Mouse (Mus musculus): ENCODE measurements at regions not wholly inside any gene's neighbourhood (a gene's known extent, or its start where the extent isn't known, plus 50 kb on each side); places are given as distances from the start of the nearest gene placed in this dataset.

DNA sequence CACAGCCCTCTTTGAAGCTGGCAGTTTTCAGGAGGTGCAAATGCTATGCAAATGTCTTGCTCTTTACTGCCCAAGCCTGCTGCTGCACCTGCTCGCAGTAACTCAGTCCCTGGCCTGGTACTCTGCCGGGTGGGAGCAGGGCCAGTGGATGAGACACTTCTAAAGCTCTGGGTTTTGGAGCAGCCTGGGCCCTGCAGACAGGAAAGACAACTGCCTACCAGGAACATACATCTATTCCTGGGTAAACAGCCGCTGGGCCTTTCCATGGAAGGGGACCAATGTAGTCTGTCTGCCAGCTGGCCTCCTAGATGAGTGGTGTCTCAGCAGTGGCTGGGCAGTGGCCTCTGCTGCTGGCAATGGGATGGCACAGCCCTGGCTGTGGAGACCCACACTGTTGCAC is 326.5 kb downstream of the Ptpru start:
- TF ChIP-seq CTCF (IDR thresholded peaks at IDR 0.05; ENCODE audit: borderline replicate concordance, insufficient read depth, low read depth, low read length) (no peak), POLR2A (IDR thresholded peaks at IDR 0.05; ENCODE audit: borderline replicate concordance, insufficient read depth, low read length) (no peak)
- peak in 1 of 2 experiments; percentile 14 for DNase-seq
- WGBS: 38% methylated on average over 3 of the region's 3 CpGs
- no peaks in the 10 kb centered on the region for H3K4me1 ChIP-seq (ENCODE audit: control insufficient read depth, insufficient read depth, low read length)
- no peak overlapping the region for H3K27ac ChIP-seq (ENCODE audit: insufficient read depth, low read length)
- H3K4me3 ChIP-seq (replicated peaks; ENCODE audit: insufficient read depth, low read depth, low read length): no peak overlapping the region
- H3K27me3 ChIP-seq (ENCODE audit: control insufficient read depth, insufficient read depth, low read length): no peaks in the 10 kb centered on the region

DNA sequence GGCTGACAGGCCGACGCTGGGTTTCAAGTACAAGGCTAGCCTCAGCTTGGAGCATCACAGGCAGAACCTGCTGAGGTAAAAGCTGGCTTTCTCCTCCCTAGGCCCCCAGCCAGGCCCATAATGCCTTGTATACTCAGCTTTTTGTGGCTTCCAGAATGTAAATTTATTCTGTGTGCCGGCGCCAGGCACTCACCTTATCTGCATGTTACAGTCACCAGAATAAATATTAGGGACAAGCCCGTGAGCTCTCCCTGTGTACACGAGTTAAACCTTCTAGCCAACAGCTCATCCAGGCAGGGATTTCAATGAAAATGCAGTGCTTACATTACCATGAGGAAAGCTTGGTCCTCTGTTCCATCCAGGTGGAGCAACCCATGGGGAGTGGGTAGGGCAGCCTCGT is 325.3 kb downstream of the Ptpru start:
- WGBS: 78% methylated on average over 7 of the region's 7 CpGs
- no peak for TF ChIP-seq POLR2A (IDR thresholded peaks at IDR 0.05; ENCODE audit: borderline replicate concordance, insufficient read depth, low read length)
- TF ChIP-seq CTCF (IDR thresholded peaks at IDR 0.05; ENCODE audit: borderline replicate concordance, insufficient read depth, low read depth, low read length): no peak

DNA sequence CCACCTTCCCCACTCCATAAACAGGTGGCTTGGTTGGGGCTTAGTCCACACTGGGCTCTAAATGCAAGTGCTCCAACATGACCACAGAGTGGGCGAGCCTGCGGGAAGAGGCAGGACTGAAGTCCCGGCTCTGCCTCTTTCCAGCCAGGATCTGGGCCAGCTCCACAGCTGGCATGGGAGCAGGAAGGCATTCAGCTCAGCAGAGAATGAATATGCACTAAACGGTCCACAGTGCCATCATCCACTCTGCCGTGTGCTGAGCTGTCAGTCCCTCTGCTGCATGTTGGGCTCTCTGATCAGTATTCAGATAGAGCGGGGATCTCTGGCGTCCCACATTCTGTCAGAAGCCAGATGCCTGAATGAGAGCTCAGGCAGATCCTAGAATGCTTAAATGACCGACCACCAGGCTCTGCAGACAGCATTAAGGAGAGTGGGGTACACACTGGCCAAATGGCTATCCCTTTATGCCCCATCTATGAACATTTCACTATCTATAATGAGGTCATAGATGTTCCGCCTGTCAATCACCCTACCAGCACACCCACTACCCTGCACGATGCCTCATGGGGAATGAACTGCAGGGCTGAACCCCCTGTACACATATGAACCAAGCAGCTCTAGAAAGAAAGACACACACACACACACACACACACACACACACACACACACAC is 317.3 kb downstream of the Ptpru start:
- H3K27me3 ChIP-seq (ENCODE audit: control insufficient read depth, insufficient read depth, low read length): no peaks in the 10 kb centered on the region
- no peak overlapping the region for H3K27ac ChIP-seq (ENCODE audit: insufficient read depth, low read length)
- H3K4me1 ChIP-seq (ENCODE audit: control insufficient read depth, insufficient read depth, low read length): no peaks in the 10 kb centered on the region
- no peak overlapping the region for H3K4me3 ChIP-seq (replicated peaks; ENCODE audit: insufficient read depth, low read depth, low read length)
- WGBS: 41% methylated on average over 10 of the region's 10 CpGs
- DNase-seq: no peak
- TF ChIP-seq CTCF (IDR thresholded peaks at IDR 0.05; ENCODE audit: borderline replicate concordance, insufficient read depth, low read depth, low read length) (no peak), POLR2A (IDR thresholded peaks at IDR 0.05; ENCODE audit: borderline replicate concordance, insufficient read depth, low read length) (no peak)

More for the DNA sequence above, 325.3 kb downstream of the Ptpru start:
- H3K27ac ChIP-seq (ENCODE audit: insufficient read depth, low read length): no peak overlapping the region
- H3K27me3 ChIP-seq (ENCODE audit: control insufficient read depth, insufficient read depth, low read length): no peaks in the 10 kb centered on the region
- no peaks in the 10 kb centered on the region for H3K4me1 ChIP-seq (ENCODE audit: control insufficient read depth, insufficient read depth, low read length)
- no peak for DNase-seq
- no peak overlapping the region for H3K4me3 ChIP-seq (replicated peaks; ENCODE audit: insufficient read depth, low read depth, low read length)

DNA sequence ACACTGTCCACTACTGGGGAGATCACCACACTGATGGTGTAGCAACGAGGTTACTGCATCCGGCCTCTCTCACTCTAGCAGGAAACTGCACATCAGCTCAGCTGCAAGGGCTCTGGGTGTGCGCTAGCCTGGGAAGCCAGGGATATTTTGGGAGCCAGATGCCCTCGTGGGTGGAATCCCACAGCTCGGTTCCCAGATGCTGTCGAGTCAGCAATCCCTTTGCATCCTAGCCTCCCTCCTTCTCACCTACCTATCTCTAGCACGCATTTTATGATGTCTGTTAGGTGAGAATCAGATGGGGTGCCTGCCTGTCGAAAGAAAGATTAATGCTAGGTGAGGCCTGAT is 316.8 kb downstream of the Ptpru start:
- no peak overlapping the region for H3K4me3 ChIP-seq (replicated peaks; ENCODE audit: insufficient read depth, low read depth, low read length)
- no peaks in the 10 kb centered on the region for H3K27me3 ChIP-seq (ENCODE audit: control insufficient read depth, insufficient read depth, low read length)
- WGBS: 75% methylated on average over 8 of the region's 8 CpGs
- H3K4me1 ChIP-seq (ENCODE audit: control insufficient read depth, insufficient read depth, low read length): no peaks in the 10 kb centered on the region
- TF ChIP-seq CTCF (IDR thresholded peaks at IDR 0.05; ENCODE audit: borderline replicate concordance, insufficient read depth, low read depth, low read length): no peak
- TF ChIP-seq POLR2A (IDR thresholded peaks at IDR 0.05; ENCODE audit: borderline replicate concordance, insufficient read depth, low read length): no peak
- no peak overlapping the region for H3K27ac ChIP-seq (ENCODE audit: insufficient read depth, low read length)
- DNase-seq: no peak

DNA sequence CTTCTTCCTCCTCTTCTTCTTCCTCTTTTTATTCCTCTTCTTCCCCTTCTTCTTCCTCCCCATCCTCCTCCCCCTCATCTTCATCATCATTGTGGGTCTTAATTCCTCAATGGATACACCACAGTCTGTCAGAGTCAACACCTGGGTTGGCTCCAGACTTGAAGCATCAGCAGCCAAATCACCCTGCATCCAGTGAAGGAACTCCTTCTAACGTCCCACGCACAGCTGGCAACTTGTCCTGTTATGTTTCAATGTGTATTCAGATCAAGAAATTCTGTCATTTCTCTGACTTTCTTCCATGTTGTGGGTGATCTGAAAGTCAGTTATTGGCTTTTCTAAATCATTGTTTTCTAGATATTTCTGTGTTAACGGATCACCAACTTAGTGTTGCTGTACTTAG is 312.9 kb downstream of the Ptpru start:
- TF ChIP-seq CTCF (IDR thresholded peaks at IDR 0.05; ENCODE audit: borderline replicate concordance, insufficient read depth, low read depth, low read length) (no peak), POLR2A (IDR thresholded peaks at IDR 0.05; ENCODE audit: borderline replicate concordance, insufficient read depth, low read length) (no peak)
- no peaks in the 10 kb centered on the region for H3K4me1 ChIP-seq (ENCODE audit: control insufficient read depth, insufficient read depth, low read length)
- no peak overlapping the region for H3K4me3 ChIP-seq (replicated peaks; ENCODE audit: insufficient read depth, low read depth, low read length)
- no peak for DNase-seq
- H3K27ac ChIP-seq (ENCODE audit: insufficient read depth, low read length): no peak overlapping the region
- 65% methylated on average over 3 of the region's 3 CpGs for WGBS
- H3K27me3 ChIP-seq (ENCODE audit: control insufficient read depth, insufficient read depth, low read length): no peaks in the 10 kb centered on the region

DNA sequence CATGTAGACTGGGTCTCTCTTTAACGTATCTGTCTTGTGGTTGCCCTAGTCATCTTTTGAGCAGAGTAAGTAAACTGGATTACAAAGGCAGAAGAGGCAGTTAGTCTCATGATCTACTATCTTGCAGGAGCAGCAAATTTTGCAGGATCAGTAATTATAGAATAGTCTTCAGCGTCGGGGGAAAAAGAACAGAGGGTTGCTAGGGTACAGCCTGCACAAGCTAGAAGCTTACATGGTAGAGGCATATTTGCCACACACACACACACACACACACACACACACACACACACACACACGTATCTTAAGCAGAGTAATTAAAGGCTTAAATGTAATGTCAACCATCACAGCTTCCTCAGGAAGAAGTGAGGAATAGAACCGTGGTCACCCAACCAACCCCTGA is 307.6 kb downstream of the Ptpru start:
- WGBS: 79% methylated on average over 5 of the region's 5 CpGs
- no peak for DNase-seq
- no peaks in the 10 kb centered on the region for H3K4me1 ChIP-seq (ENCODE audit: control insufficient read depth, insufficient read depth, low read length)
- H3K4me3 ChIP-seq (replicated peaks; ENCODE audit: insufficient read depth, low read depth, low read length): no peak overlapping the region
- TF ChIP-seq POLR2A (IDR thresholded peaks at IDR 0.05; ENCODE audit: borderline replicate concordance, insufficient read depth, low read length) (no peak), CTCF (IDR thresholded peaks at IDR 0.05; ENCODE audit: borderline replicate concordance, insufficient read depth, low read depth, low read length) (no peak)
- no peaks in the 10 kb centered on the region for H3K27me3 ChIP-seq (ENCODE audit: control insufficient read depth, insufficient read depth, low read length)
- H3K27ac ChIP-seq (ENCODE audit: insufficient read depth, low read length): no peak overlapping the region

DNA sequence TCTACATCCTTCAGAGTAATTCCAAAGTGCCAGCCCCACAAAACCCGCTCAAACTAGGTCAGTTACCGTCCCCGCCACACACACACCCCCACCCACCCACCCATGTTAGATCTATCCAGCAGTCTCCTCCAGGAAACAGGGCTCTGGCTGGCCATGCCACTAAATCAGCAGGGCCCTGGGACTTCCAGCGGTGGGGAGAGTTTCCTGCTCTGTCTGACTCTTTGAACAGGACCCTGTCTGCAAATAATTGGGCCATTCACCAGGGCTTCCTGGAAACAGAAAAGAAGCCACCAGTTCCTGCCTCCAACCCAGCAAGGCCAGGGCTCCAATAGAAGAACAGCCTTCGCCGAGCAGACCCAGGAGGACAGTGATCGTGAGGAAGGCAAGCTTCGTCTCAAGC is 307.1 kb downstream of the Ptpru start:
- Histone ChIP-seq H3K4me1 (ENCODE audit: control insufficient read depth, insufficient read depth, low read length) (no peaks in the 10 kb centered on the region), H3K4me3 (replicated peaks; ENCODE audit: insufficient read depth, low read depth, low read length) (no peak overlapping the region), H3K27me3 (ENCODE audit: control insufficient read depth, insufficient read depth, low read length) (no peaks in the 10 kb centered on the region), H3K27ac (ENCODE audit: insufficient read depth, low read length) (no peak overlapping the region)
- DNase-seq: no peak
- WGBS: 83% methylated on average over 8 of the region's 8 CpGs
- no peak for TF ChIP-seq CTCF (IDR thresholded peaks at IDR 0.05; ENCODE audit: borderline replicate concordance, insufficient read depth, low read depth, low read length)
- no peak for TF ChIP-seq POLR2A (IDR thresholded peaks at IDR 0.05; ENCODE audit: borderline replicate concordance, insufficient read depth, low read length)

DNA sequence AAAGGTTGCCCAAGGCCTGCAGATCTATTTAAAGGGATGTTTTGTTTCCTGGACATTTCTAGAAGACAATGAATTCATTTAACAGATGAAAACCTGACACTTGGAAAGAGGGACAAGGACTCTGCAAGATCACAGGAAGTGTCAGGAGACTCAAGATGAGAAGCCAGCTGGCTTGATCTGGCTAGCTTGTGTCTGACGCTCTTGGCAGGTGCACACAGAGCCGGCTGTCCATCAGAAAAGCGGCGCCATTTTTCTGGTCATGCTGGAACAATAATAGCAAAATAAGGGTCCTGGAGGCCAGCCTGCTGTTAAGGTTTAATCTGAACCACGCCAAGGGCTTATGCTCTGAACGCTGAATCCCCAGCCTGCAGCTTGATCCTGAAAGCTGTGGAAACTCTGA is 303.3 kb downstream of the Ptpru start:
- DNase-seq: peak; percentile 42 to 70
- WGBS: 18% methylated on average over 6 of the region's 6 CpGs
- no peak overlapping the region for H3K4me3 ChIP-seq (replicated peaks; ENCODE audit: insufficient read depth, low read depth, low read length)
- H3K27ac ChIP-seq (ENCODE audit: insufficient read depth, low read length): no peak overlapping the region
- no peaks in the 10 kb centered on the region for H3K4me1 ChIP-seq (ENCODE audit: control insufficient read depth, insufficient read depth, low read length)
- TF ChIP-seq CTCF (IDR thresholded peaks at IDR 0.05; ENCODE audit: borderline replicate concordance, insufficient read depth, low read depth, low read length): no peak
- no peak for TF ChIP-seq POLR2A (IDR thresholded peaks at IDR 0.05; ENCODE audit: borderline replicate concordance, insufficient read depth, low read length)
- H3K27me3 ChIP-seq (ENCODE audit: control insufficient read depth, insufficient read depth, low read length): no peaks in the 10 kb centered on the region

All from cerebellum, adult 2 months (tissue).